ENCODE assay signal across 9 mouse cellular contexts in genomic region chrX:99003046-99003445, GRCm38 (mm10). TPM values are rescaled to one million over a fixed set of nuclear protein-coding genes. Genes with fewer than 3 reads are reported as not detected.
DNase-seq lines count a peak whose midpoint lies in the region; ATAC-seq and TF ChIP-seq lines count a peak whose summit lies in the region.
"Had no signal": no experiment of that assay in that cellular context is flagged by ENCODE, and none has a peak within 500 bp of the region (broad histone marks: within the 10 kb centered on the region; RNA-seq: fewer than 3 reads in every experiment).

Gene Stard8, plus strand, starts transcription at chrX:99003248.

- H3K4me1 ChIP-seq in liver, adult 2 months (ENCODE audit: control insufficient read depth, insufficient read depth, low read length) = peaks cover 3% of the 10 kb centered on the region; the same call in 1 of the 2 replicates
- no peaks in the 10 kb centered on the region for H3K4me1 ChIP-seq in liver, embryonic 12.5 days
- H3K4me1 ChIP-seq in intestine, postnatal 0 days (replicated peaks; ENCODE audit: control insufficient read depth, insufficient read depth, low read length) = no peaks in the 10 kb centered on the region
- H3K4me1 ChIP-seq in olfactory bulb, adult 2 months (ENCODE audit: control insufficient read depth, insufficient read depth, low read length) = peaks cover 8% of the 10 kb centered on the region
- H3K4me1 ChIP-seq: hindbrain, embryonic 15.5 days had no signal

- H3K27ac ChIP-seq in liver, adult 2 months (replicated peaks; ENCODE audit: insufficient read depth, low read depth, low read length) = peak within 1 kb of the TSS; percentile 7; the same call in 1 of the 2 replicates
- H3K27ac ChIP-seq in liver, embryonic 12.5 days = no peak within 1 kb of the TSS
- H3K27ac ChIP-seq in gastrocnemius, adult 2 months = peak within 1 kb of the TSS; percentile 61
- H3K27ac ChIP-seq in intestine, postnatal 0 days (ENCODE audit: low read depth, low read length) = no peak within 1 kb of the TSS
- no peak within 1 kb of the TSS for H3K27ac ChIP-seq in olfactory bulb, adult 2 months (ENCODE audit: insufficient read depth, low read depth, low read length)
- H3K27ac ChIP-seq: hindbrain, embryonic 15.5 days had no signal

- intact Hi-C loops in gastrocnemius, adult 2 months (cut with DNase I) = no loop called here

- TF ChIP-seq CTCF in liver, adult 2 months (IDR thresholded peaks at IDR 0.05; ENCODE audit: low read depth, low read length) = no peak
- no peak for TF ChIP-seq CTCF in gastrocnemius, adult 2 months (IDR thresholded peaks at IDR 0.05)
- TF ChIP-seq CTCF in intestine, postnatal 0 days (IDR thresholded peaks at IDR 0.05; ENCODE audit: low read depth) = no peak
- no peak for TF ChIP-seq CTCF in olfactory bulb, adult 2 months (IDR thresholded peaks at IDR 0.05; ENCODE audit: insufficient read depth, low read depth, low read length)

- H3K79me2 ChIP-seq in liver, adult 2 months (ENCODE audit: control insufficient read depth, insufficient read depth, low read length) = no peaks in the 10 kb centered on the region

- ATAC-seq in liver, embryonic 12.5 days = no peak
- ATAC-seq in intestine, postnatal 0 days = no peak
- ATAC-seq in megakaryocyte progenitor cell, adult 5-6 weeks (replicated peaks; ENCODE audit: poor library complexity) = no peak

- no peak within 1 kb of the TSS for H3K4me2 ChIP-seq in liver, embryonic 12.5 days
- H3K4me2 ChIP-seq in intestine, postnatal 0 days (replicated peaks; ENCODE audit: low read depth) = 0 out of 2 replicates have a peak within 1 kb of the TSS, but pooled peaks have one; percentile 13
- H3K4me2 ChIP-seq: hindbrain, embryonic 15.5 days had no signal

- WGBS in liver, adult 2 months = 55% methylated on average over 9 of the region's 9 CpGs
- WGBS in liver, embryonic 12.5 days (ENCODE audit: insufficient replicate concordance) = 42% methylated on average over 9 of the region's 9 CpGs
- WGBS in intestine, postnatal 0 days = 44% methylated on average over 9 of the region's 9 CpGs
- WGBS in olfactory bulb, adult 2 months = 45% methylated on average over 9 of the region's 9 CpGs

- H3K9me3 ChIP-seq in liver, embryonic 12.5 days (replicated peaks) = no peaks in the 10 kb centered on the region
- H3K9me3 ChIP-seq in intestine, postnatal 0 days (ENCODE audit: control insufficient read depth) = no peaks in the 10 kb centered on the region
- H3K9me3 ChIP-seq: hindbrain, embryonic 15.5 days had no signal

- no peaks in the 10 kb centered on the region for H3K36me3 ChIP-seq in liver, adult 2 months (ENCODE audit: control insufficient read depth, insufficient read depth, low read length)
- H3K36me3 ChIP-seq in liver, embryonic 12.5 days = no peaks in the 10 kb centered on the region
- H3K36me3 ChIP-seq in intestine, postnatal 0 days (ENCODE audit: control insufficient read depth, insufficient read depth) = no peaks in the 10 kb centered on the region
- H3K36me3 ChIP-seq: hindbrain, embryonic 15.5 days had no signal

- H3K4me3 ChIP-seq in liver, adult 2 months (ENCODE audit: insufficient read depth, low read depth, low read length) = peak within 1 kb of the TSS; percentile 27; the same call in 1 of the 2 replicates
- no peak within 1 kb of the TSS for H3K4me3 ChIP-seq in liver, embryonic 12.5 days
- H3K4me3 ChIP-seq in gastrocnemius, adult 2 months = peak within 1 kb of the TSS; percentile 62
- H3K4me3 ChIP-seq in intestine, postnatal 0 days (ENCODE audit: low read depth, low read length) = peak within 1 kb of the TSS; percentile 9; the same call in 1 of the 2 replicates
- peak within 1 kb of the TSS; percentile 20 for H3K4me3 ChIP-seq in olfactory bulb, adult 2 months (ENCODE audit: insufficient read depth, low read depth, low read length)
- H3K4me3 ChIP-seq: hindbrain, embryonic 15.5 days had no signal

- no peak within 1 kb of the TSS for H3K9ac ChIP-seq in liver, adult 2 months (ENCODE audit: low read depth, low read length)
- H3K9ac ChIP-seq in liver, embryonic 12.5 days = no peak within 1 kb of the TSS
- H3K9ac ChIP-seq in intestine, postnatal 0 days (ENCODE audit: low read depth, low read length) = no peak within 1 kb of the TSS
- H3K9ac ChIP-seq: hindbrain, embryonic 15.5 days had no signal

- no peaks in the 10 kb centered on the region for H3K27me3 ChIP-seq in liver, adult 2 months (ENCODE audit: control insufficient read depth, insufficient read depth, low read length)
- H3K27me3 ChIP-seq in liver, embryonic 12.5 days (replicated peaks) = peaks cover 39% of the 10 kb centered on the region; the same call in 1 of the 2 replicates
- peaks cover 5% of the 10 kb centered on the region; the same call in 1 of the 2 replicates for H3K27me3 ChIP-seq in intestine, postnatal 0 days (replicated peaks; ENCODE audit: control insufficient read depth, insufficient read depth, low read length)
- H3K27me3 ChIP-seq: hindbrain, embryonic 15.5 days had no signal

- TF ChIP-seq POLR2A in liver, adult 2 months (IDR thresholded peaks at IDR 0.05; ENCODE audit: extremely low read depth, insufficient read depth, low read length) = no peak
- TF ChIP-seq POLR2A in olfactory bulb, adult 2 months (IDR thresholded peaks at IDR 0.05; ENCODE audit: insufficient read depth, low read depth, low read length) = no peak

- DNase-seq in liver, adult 2 months (ENCODE audit: extremely low read depth, low read depth, low spot score) = no peak
- DNase-seq in gastrocnemius, adult 2 months = no peak
- DNase-seq in right cerebral cortex, postnatal 25 days = no peak
- DNase-seq in thymus, postnatal 25 days = no peak

RNA-seq across cellular contexts. Expression of gene Stard8, which starts in this region (rescaled TPM):
- 6.8 and 8.4 TPM in 2 replicates for total RNA-seq in liver, adult 2 months (2014; rRNA removed)
- polyA plus RNA-seq in liver, adult 2 months (2012; rRNA removed) = 8.3 TPM in 2 replicates
- 5.2 and 6.1 TPM in 2 replicates for polyA plus RNA-seq in liver, embryonic 12.5 days (2016; fragmentation: Nextera tagmentation; extraction: Ambion mirVana)
- 10 to 100 TPM; 11.1 to 18.2 TPM for total RNA-seq in gastrocnemius, adult 2 months (2021)
- 3.6 TPM in 2 replicates for polyA plus RNA-seq in intestine, postnatal 0 days (2015; fragmentation: Nextera tagmentation; extraction: Ambion mirVana)
- not detected in 2 replicates for polyA plus RNA-seq in olfactory bulb, adult 2 months (2012; ENCODE audit: insufficient read depth, insufficient read length, low replicate concordance, missing spikeins)
- 4.4 and 5.6 TPM in 2 replicates for total RNA-seq in megakaryocyte progenitor cell, adult 5-6 weeks (2015)
- total RNA-seq in megakaryocyte progenitor cell, adult 5-6 weeks (2017) = 3.1 and 6.9 TPM in 2 replicates

Comparison
In these comparisons a context has a peak if more than half of its experiments do, and no peak if none do; other contexts are left out.
1. H3K27ac ChIP-seq: peak in liver, adult 2 months (single experiment) and gastrocnemius, adult 2 months (single experiment); none in liver, embryonic 12.5 days (single experiment), intestine, postnatal 0 days (single experiment) and olfactory bulb, adult 2 months (single experiment).